Mouse (Mus musculus): ENCODE results near the gene Tln1. TPM values are rescaled to one million over a fixed set of nuclear protein-coding genes. Genes with fewer than 3 reads are reported as not detected.
"Not testable (repeated sequence)": the region's sequence is repeated elsewhere in the genome, so short reads cannot be mapped to it uniquely, and the experiment has no call there.

Tln1 gene
- polyA plus RNA-seq, 1 experiment from 2014 or later: 41.6 TPM

GRCm38 (mm10) chr4:43492101-43492820 is 70.2 kb downstream of the Tln1 start:
- Histone ChIP-seq H3K27ac (ENCODE audit: low read depth, low read length) (peak overlapping the region; percentile 72; the same call in 1 of the 2 replicates), H3K9ac (ENCODE audit: low read depth, low read length) (no peak overlapping the region), H3K4me1 (replicated peaks; ENCODE audit: control insufficient read depth, insufficient read depth, low read length) (peaks cover 3% of the 10 kb centered on the region; the same call in 1 of the 2 replicates), H3K4me3 (ENCODE audit: low read depth, low read length) (peak overlapping the region; percentile 70), H3K4me2 (replicated peaks; ENCODE audit: low read depth) (peak overlapping the region; percentile 82), H3K9me3 (ENCODE audit: control insufficient read depth) (no peaks in the 10 kb centered on the region), H3K36me3 (ENCODE audit: control insufficient read depth, insufficient read depth) (no peaks in the 10 kb centered on the region; the same call in 1 of the 2 replicates), H3K27me3 (replicated peaks; ENCODE audit: control insufficient read depth, insufficient read depth, low read length) (no peaks in the 10 kb centered on the region)
- no peak for ATAC-seq
- TF ChIP-seq CTCF (IDR thresholded peaks at IDR 0.05; ENCODE audit: low read depth): no peak
- 32% methylated on average over 12 of the region's 12 CpGs for WGBS

- ATAC-seq: peak; percentile 40
- H3K27me3 ChIP-seq (replicated peaks; ENCODE audit: control insufficient read depth, insufficient read depth, low read length): no peaks in the 10 kb centered on the region
- no peak overlapping the region for H3K4me3 ChIP-seq (ENCODE audit: low read depth, low read length)
- H3K4me2 ChIP-seq (replicated peaks; ENCODE audit: low read depth): no peak overlapping the region
- H3K9ac ChIP-seq (ENCODE audit: low read depth, low read length): no peak overlapping the region
- H3K4me1 ChIP-seq (replicated peaks; ENCODE audit: control insufficient read depth, insufficient read depth, low read length): peaks cover 3% of the 10 kb centered on the region; the same call in 1 of the 2 replicates
- H3K36me3 ChIP-seq (ENCODE audit: control insufficient read depth, insufficient read depth): no peaks in the 10 kb centered on the region; the same call in 1 of the 2 replicates
- WGBS: 55% methylated on average over 5 of the region's 5 CpGs
- no peak overlapping the region; the same call in 1 of the 2 replicates for H3K27ac ChIP-seq (ENCODE audit: low read depth, low read length)
- no peak for TF ChIP-seq CTCF (IDR thresholded peaks at IDR 0.05; ENCODE audit: low read depth)
- H3K9me3 ChIP-seq (ENCODE audit: control insufficient read depth): no peaks in the 10 kb centered on the region
Observed at GRCm38 (mm10) chr4:43490801-43491200, 71.7 kb downstream of the Tln1 start.

- no peak for TF ChIP-seq CTCF (IDR thresholded peaks at IDR 0.05; ENCODE audit: low read depth)
- H3K27ac ChIP-seq (ENCODE audit: low read depth, low read length): no peak overlapping the region
- H3K9me3 ChIP-seq (ENCODE audit: control insufficient read depth): no peaks in the 10 kb centered on the region
- H3K4me3 ChIP-seq (ENCODE audit: low read depth, low read length): no peak overlapping the region
- H3K4me1 ChIP-seq (replicated peaks; ENCODE audit: control insufficient read depth, insufficient read depth, low read length): peaks cover 3% of the 10 kb centered on the region; the same call in 1 of the 2 replicates
- no peak overlapping the region for H3K9ac ChIP-seq (ENCODE audit: low read depth, low read length)
- H3K4me2 ChIP-seq (replicated peaks; ENCODE audit: low read depth): no peak overlapping the region
- no peak for ATAC-seq
- H3K27me3 ChIP-seq (replicated peaks; ENCODE audit: control insufficient read depth, insufficient read depth, low read length): no peaks in the 10 kb centered on the region
- 84% methylated on average over 3 of the region's 3 CpGs for WGBS
- H3K36me3 ChIP-seq (ENCODE audit: control insufficient read depth, insufficient read depth): no peaks in the 10 kb centered on the region
Observed at GRCm38 (mm10) chr4:43489611-43490010, 72.9 kb downstream of the Tln1 start.

- H3K27ac ChIP-seq (ENCODE audit: low read depth, low read length); H3K4me3 ChIP-seq (ENCODE audit: low read depth, low read length); H3K9ac ChIP-seq (ENCODE audit: low read depth, low read length); H3K27me3 ChIP-seq (replicated peaks; ENCODE audit: control insufficient read depth, insufficient read depth, low read length); H3K4me1 ChIP-seq (replicated peaks; ENCODE audit: control insufficient read depth, insufficient read depth, low read length); ATAC-seq; H3K36me3 ChIP-seq (ENCODE audit: control insufficient read depth, insufficient read depth); H3K4me2 ChIP-seq (replicated peaks; ENCODE audit: low read depth); H3K9me3 ChIP-seq (ENCODE audit: control insufficient read depth): not testable (repeated sequence)
- 85% methylated on average over 5 of the region's 5 CpGs for WGBS
- peak; percentile 35; the same call in 1 of the 2 replicates for TF ChIP-seq CTCF (IDR thresholded peaks at IDR 0.05; ENCODE audit: low read depth)
Observed at GRCm38 (mm10) chr4:43485666-43486065, 76.8 kb downstream of the Tln1 start.

- Histone ChIP-seq H3K4me3 (ENCODE audit: low read depth, low read length) (no peak within 1 kb of the TSS), H3K36me3 (ENCODE audit: control insufficient read depth, insufficient read depth) (no peaks in the 10 kb centered on the region), H3K4me2 (replicated peaks; ENCODE audit: low read depth) (no peak within 1 kb of the TSS), H3K9me3 (ENCODE audit: control insufficient read depth) (no peaks in the 10 kb centered on the region), H3K27ac (ENCODE audit: low read depth, low read length) (no peak within 1 kb of the TSS), H3K4me1 (replicated peaks; ENCODE audit: control insufficient read depth, insufficient read depth, low read length) (peaks cover under 1% of the 10 kb centered on the region; the same call in 1 of the 2 replicates), H3K9ac (ENCODE audit: low read depth, low read length) (no peak within 1 kb of the TSS), H3K27me3 (replicated peaks; ENCODE audit: control insufficient read depth, insufficient read depth, low read length) (no peaks in the 10 kb centered on the region)
- no peak for ATAC-seq
- no peak for TF ChIP-seq CTCF (IDR thresholded peaks at IDR 0.05; ENCODE audit: low read depth)
- WGBS: 56% methylated on average over 12 of the region's 12 CpGs
Observed at GRCm38 (mm10) chr4:43483535-43484091, 78.9 kb downstream of the Tln1 start, which contains the start of gene Sit1. Sit1 (minus strand) TSS chr4:43483734.

- no peak for TF ChIP-seq CTCF (IDR thresholded peaks at IDR 0.05; ENCODE audit: low read depth)
- WGBS: 71% methylated on average over 10 of the region's 10 CpGs
- Histone ChIP-seq H3K27me3 (replicated peaks; ENCODE audit: control insufficient read depth, insufficient read depth, low read length) (no peaks in the 10 kb centered on the region), H3K4me3 (ENCODE audit: low read depth, low read length) (no peak overlapping the region), H3K4me1 (replicated peaks; ENCODE audit: control insufficient read depth, insufficient read depth, low read length) (peaks cover 3% of the 10 kb centered on the region; the same call in 1 of the 2 replicates), H3K4me2 (replicated peaks; ENCODE audit: low read depth) (no peak overlapping the region), H3K9ac (ENCODE audit: low read depth, low read length) (no peak overlapping the region), H3K9me3 (ENCODE audit: control insufficient read depth) (no peaks in the 10 kb centered on the region), H3K27ac (ENCODE audit: low read depth, low read length) (no peak overlapping the region), H3K36me3 (ENCODE audit: control insufficient read depth, insufficient read depth) (no peaks in the 10 kb centered on the region)
- no peak for ATAC-seq
Observed at GRCm38 (mm10) chr4:43482591-43482990, 79.9 kb downstream of the Tln1 start.

Measured in intestine, postnatal 0 days (tissue).